Mouse (Mus musculus): ENCODE measurements around the gene Rnf114.

The Rnf114 gene

GRCm38 (mm10) chr2:167474218-167474617, 18.2 kb upstream of the Rnf114 start:
- DNase-seq (ENCODE audit: low spot score in 2 of 2) = no peak

DNA sequence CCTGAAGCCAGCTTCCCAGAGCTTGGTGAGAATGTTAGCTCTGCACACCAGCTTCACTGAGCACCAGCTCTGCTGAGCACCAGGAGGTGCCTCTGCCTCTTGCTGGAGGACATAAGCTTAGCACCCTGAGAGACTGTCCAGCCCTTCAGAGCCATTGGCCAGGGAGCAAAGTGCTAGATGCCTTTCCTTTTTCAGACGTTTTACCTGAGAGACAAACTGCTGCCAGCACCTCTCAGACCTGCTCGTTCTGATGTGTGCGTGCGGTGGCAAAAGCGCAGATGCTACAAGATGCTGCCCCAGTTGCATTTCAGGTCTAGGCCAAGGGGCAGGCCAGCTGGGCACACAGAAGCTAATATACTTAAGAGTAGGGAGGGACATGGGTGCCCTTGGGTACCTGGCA, 16.8 kb upstream of the Rnf114 start:
- no peak for DNase-seq (ENCODE audit: low spot score in 2 of 2)

GRCm38 (mm10) chr2:167476200-167476688, 16.2 kb upstream of the Rnf114 start:
- no peak for DNase-seq (ENCODE audit: low spot score in 2 of 2)

GRCm38 (mm10) chr2:167476762-167477161, 15.7 kb upstream of the Rnf114 start:
- no peak for DNase-seq (ENCODE audit: low spot score in 2 of 2)

DNA sequence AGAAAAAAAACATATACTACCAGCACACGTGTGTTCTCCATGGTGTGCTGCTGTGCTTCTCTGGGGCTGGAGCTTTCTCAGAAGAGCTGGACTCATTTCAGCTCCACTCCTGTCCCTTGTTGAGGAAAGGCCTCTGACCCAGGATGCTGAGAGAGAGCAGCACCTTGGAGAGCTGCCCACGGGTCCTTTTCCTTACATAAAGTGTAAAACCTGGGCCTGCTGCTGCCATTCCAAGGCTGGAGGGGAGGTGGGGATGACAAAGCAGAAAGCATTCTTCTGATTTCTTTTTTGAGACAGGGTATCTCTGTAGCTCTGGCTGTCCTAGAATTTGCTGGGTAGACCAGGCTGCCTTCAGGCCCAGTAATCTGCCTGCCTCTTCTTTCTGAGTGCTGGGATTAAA, 14.3 kb upstream of the Rnf114 start:
- DNase-seq (ENCODE audit: low spot score in 2 of 2) = no peak

GRCm38 (mm10) chr2:167479501-167479900, 12.9 kb upstream of the Rnf114 start:
- no peak for DNase-seq (ENCODE audit: low spot score in 2 of 2)

DNA sequence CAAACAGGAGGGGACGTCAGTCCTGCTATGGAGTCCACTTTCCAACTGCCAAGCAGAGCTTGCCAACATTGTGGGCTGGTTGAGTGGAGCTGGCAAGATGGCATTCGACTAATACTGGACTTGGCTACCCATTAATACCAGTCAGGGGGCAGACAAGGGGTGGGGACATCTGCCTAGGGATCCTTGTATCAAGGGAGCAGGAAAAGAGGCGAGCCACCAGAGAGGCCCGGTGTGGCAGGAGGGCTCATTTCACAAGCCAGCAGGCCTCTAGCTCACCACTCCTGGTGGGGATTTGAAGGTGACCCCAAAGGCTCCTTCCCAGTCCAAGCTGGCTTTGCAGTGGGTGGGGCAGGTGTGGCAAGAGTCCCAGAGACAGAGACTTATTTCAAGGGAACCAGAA, 9.8 kb upstream of the Rnf114 start:
- no peak for DNase-seq (ENCODE audit: low spot score in 2 of 2)

GRCm38 (mm10) chr2:167483081-167483826, 9.2 kb upstream of the Rnf114 start:
- no peak for DNase-seq (ENCODE audit: low spot score in 2 of 2)

DNA sequence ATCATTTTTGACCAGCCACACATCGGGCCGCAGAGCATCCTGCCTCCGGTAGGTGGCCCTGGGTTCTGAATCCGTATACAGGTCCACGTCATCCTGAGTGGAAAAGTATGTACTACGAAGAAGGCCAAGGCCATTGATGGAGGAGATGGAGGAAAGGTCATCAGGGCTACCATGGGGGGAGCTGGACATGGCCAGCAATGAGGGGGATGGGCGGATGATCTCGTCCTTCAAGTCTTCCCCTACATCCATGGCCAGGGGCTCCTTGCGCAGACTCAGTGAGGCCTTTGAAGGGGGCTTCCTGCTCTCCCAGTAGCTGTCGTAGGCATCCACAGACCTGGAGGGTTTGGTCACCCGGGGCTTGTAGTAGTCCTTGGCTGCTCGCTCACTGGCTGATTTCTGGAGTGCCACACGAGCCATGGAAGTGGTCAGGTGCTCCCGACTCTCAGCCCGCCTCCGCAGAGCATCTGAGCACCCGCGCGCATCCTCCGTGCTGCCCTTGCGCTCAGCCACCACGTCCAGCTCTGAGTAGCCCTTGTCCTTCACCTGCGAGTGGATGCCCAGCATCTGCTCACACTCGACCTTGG, 8.5 kb upstream of the Rnf114 start:
- no peak for DNase-seq (ENCODE audit: low spot score in 2 of 2)

DNA sequence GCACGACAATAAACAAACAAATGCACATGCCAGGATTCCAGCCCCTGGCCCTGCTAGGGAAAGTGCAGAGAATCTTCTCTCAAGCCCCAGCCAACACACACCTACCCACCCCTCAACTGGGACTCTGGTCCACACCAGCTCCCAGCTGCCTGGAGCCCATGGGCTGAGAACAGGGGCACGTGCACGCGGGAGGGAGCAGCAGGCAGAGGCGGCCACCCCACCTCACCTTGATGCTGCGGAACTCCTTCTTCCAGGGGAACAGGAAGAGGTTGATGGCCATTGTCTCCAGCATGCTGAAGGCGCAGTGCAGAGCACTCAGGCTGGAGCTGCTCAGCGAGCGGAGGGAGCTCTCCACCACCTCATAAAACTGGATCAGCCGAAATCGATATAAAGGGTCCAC, 7.5 kb upstream of the Rnf114 start:
- no peak for DNase-seq (ENCODE audit: low spot score in 2 of 2)

DNA sequence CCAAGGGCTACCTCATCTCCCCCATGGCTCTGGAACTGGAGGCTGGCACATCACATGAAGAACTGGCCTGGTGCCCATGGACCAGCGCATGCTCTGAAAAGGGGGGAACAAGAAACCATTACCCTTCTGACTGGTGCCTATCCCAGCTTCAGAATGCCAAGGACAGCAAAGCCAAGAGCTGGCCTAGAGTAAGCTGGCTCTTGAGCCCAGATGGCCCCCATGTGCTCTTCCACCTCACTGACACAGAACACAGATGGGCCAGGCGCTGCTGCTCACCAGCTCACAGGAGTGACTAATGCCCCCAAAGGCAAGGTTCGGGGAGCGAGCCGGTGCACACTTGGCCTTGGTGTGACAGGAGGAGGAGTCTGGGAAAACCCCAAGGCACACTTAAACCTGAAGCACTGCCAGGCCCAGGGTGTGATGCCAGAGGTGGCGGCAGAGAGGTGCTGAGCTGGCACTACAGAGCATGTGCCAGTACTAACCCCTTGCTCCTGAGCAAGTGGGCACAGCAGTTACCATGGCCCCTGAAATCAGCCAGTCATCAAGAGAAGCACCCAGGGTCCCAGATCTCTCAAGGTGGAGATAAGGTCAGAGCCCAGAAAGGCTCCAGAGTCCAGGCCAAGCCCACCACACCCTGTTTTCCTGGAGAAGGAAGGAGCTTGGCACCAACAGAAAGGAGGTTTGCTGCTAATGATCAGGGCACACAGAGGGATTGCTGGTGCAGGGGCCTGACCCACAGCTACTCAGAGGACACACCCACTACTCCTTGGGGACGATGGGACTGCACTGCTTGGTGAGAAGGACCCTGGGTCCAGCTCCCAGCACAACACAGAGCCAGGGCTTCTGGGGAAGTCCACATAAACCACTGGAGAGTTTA, 6.7 kb upstream of the Rnf114 start:
- peak in 1 of 2 experiments; percentile 47 for DNase-seq (ENCODE audit: low spot score in 2 of 2)

GRCm38 (mm10) chr2:167486573-167486972, 5.9 kb upstream of the Rnf114 start:
- DNase-seq (ENCODE audit: low spot score in 2 of 2) = no peak

DNA sequence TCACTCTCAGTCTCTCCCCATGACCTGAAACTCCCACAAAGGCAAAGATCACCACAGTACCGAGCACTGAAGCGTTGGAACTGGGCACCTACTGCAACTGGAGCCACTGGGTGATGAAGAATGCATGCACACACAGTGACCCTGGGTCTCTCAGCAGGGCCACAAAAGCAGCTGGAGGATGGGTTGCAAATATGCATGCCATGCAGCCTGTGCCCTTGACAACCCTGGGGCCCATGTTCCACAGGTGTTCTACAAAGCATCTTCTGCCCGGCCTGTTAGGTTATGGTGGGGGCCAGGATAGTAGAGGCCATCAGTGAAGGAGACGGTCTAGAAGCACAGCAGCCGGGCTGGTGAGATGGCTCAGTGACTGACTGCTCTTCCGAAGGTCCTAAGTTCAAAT, 4.9 kb upstream of the Rnf114 start:
- DNase-seq (ENCODE audit: low spot score in 2 of 2) = no peak

DNA sequence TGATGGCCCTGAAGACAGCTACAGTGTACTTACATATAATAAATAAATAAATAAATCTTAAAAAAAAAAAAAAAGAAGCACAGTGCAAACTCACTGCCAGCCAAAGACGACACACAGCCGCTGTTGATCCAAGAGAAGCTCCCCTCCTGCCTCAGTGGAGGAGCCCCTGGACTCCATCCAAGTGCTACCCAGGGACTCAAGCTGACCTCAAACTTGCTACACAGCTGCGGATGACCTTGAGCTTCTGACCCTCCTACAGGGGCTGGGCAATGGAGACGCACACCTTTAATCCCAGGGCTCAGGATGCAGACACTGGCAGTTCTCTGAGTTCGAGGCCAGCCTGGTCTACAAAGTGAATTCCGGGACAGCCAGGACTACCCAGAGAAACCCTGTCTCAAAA, 4.5 kb upstream of the Rnf114 start:
- DNase-seq (ENCODE audit: low spot score in 2 of 2) = no peak

- peak in 1 of 2 experiments; percentile 30 for DNase-seq (ENCODE audit: low spot score in 2 of 2)
Observed at GRCm38 (mm10) chr2:167490813-167491525, 1.5 kb upstream of the Rnf114 start.

DNA sequence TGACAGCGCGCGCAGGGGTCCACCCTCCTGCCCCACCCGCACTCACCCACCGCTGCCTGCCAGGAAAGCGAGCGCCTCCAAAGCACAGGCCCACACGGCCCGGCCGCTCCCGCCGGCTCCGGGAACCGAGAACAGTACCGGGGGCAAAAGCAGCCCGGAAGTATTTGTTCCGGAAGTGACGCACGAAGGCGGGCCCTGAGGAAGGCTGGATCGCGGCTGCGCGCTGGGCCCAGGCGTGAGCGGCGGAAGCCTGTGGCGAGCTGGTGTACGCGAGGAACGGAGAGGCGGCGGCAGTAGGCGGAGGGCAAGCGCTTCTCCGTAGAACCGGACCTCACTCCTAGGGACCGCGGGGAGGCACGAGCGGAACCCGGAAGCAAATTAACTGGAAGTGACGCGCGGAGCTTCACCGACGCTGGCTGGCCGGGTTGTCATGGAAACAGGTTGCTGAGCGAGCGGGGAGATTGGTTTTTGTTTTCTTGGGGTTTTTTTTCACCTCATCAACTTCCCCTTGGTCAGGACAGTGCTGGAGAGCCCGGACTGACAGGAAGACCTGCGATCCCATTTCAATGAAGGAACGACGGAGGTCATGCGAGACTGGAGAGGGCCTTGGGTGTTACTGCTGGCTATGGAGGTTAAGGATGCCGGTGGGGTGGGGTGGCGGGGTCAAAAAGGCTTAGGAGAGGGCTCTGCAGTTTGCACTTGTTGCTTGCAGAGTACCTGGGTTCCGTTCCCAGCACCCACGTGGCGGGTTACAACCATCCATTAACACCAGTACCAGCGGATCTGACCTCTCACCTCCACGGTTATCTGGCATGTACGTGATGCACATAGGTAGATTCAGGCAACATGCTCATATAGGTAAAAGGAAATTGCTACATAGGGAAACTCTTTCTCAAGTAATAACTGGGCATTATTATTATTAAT, 530 bp downstream of the Rnf114 start, which contains the start of gene Spata2:
TSS of gene Spata2 (minus strand) at position 175 of the 924 bp plus-strand sequence.
- peak; percentile 94 to 95 for DNase-seq (ENCODE audit: low spot score in 2 of 2)

GRCm38 (mm10) chr2:167496437-167496836, 4.0 kb downstream of the Rnf114 start:
- DNase-seq (ENCODE audit: low spot score in 2 of 2) = no peak

GRCm38 (mm10) chr2:167497272-167497671, 4.8 kb downstream of the Rnf114 start:
- no peak for DNase-seq (ENCODE audit: low spot score in 2 of 2)

- no peak for DNase-seq (ENCODE audit: low spot score in 2 of 2)
Observed at GRCm38 (mm10) chr2:167502554-167503252, 10.3 kb downstream of the Rnf114 start.
